Mouse (Mus musculus): Measurements from ENCODE around the gene Cyba. TPM values are rescaled to one million over a fixed set of nuclear protein-coding genes. Genes with fewer than 3 reads are reported as not detected.

Cyba gene
- polyA plus RNA-seq, 1 experiment from 2014 or later, result 57.7 TPM

GRCm38 (mm10) chr8:122459218-122459900 lies 26.6 kb upstream of the Cyba start:
- Histone ChIP-seq H3K27ac (ENCODE audit: low read depth, low read length) (no peak overlapping the region), H3K4me2 (ENCODE audit: low read depth) (no peak overlapping the region), H3K4me3 (ENCODE audit: low read depth, low read length) (no peak overlapping the region), H3K4me1 (ENCODE audit: control insufficient read depth, insufficient read depth, low read length) (peaks cover 12% of the 10 kb centered on the region; the same call in 1 of the 2 replicates), H3K9me3 (ENCODE audit: control insufficient read depth, low read length) (no peaks in the 10 kb centered on the region), H3K27me3 (ENCODE audit: control insufficient read depth, insufficient read depth, low read length) (peaks cover 32% of the 10 kb centered on the region), H3K36me3 (ENCODE audit: control insufficient read depth, insufficient read depth, low read length) (no peaks in the 10 kb centered on the region), H3K9ac (ENCODE audit: low read length) (no peak overlapping the region)
- 59% methylated on average over 5 of the region's 6 CpGs for WGBS
- no peak for ATAC-seq (ENCODE audit: insufficient read depth, low FRiP score, low TSS enrichment)
- no peak for DNase-seq (ENCODE audit: low spot score)

GRCm38 (mm10) chr8:122457171-122457570 lies 24.4 kb upstream of the Cyba start:
- no peak overlapping the region for H3K4me2 ChIP-seq (ENCODE audit: low read depth)
- H3K36me3 ChIP-seq (ENCODE audit: control insufficient read depth, insufficient read depth, low read length), result no peaks in the 10 kb centered on the region
- ATAC-seq (ENCODE audit: insufficient read depth, low FRiP score, low TSS enrichment) (no peak), DNase-seq (ENCODE audit: low spot score) (no peak)
- H3K27ac ChIP-seq (ENCODE audit: low read depth, low read length), result no peak overlapping the region
- H3K27me3 ChIP-seq (ENCODE audit: control insufficient read depth, insufficient read depth, low read length), result peaks cover 32% of the 10 kb centered on the region
- H3K9ac ChIP-seq (ENCODE audit: low read length), result no peak overlapping the region
- peaks cover 12% of the 10 kb centered on the region; the same call in 1 of the 2 replicates for H3K4me1 ChIP-seq (ENCODE audit: control insufficient read depth, insufficient read depth, low read length)
- WGBS, result 84% methylated on average over 11 of the region's 11 CpGs
- H3K4me3 ChIP-seq (ENCODE audit: low read depth, low read length), result no peak overlapping the region
- no peaks in the 10 kb centered on the region for H3K9me3 ChIP-seq (ENCODE audit: control insufficient read depth, low read length)

- 91% methylated on average over 6 of the region's 6 CpGs for WGBS
- no peak overlapping the region for H3K4me2 ChIP-seq (ENCODE audit: low read depth)
These were observed 21.7 kb upstream of the Cyba start for GRCm38 (mm10) chr8:122454409-122454808.

GRCm38 (mm10) chr8:122452154-122452553 lies 19.4 kb upstream of the Cyba start:
- no peaks in the 10 kb centered on the region for H3K36me3 ChIP-seq (ENCODE audit: control insufficient read depth, insufficient read depth, low read length)

More at GRCm38 (mm10) chr8:122454409-122454808, 21.7 kb upstream of the Cyba start:
- Histone ChIP-seq H3K4me1 (ENCODE audit: control insufficient read depth, insufficient read depth, low read length) (no peaks in the 10 kb centered on the region), H3K27me3 (ENCODE audit: control insufficient read depth, insufficient read depth, low read length) (peaks cover 9% of the 10 kb centered on the region), H3K9me3 (ENCODE audit: control insufficient read depth, low read length) (no peaks in the 10 kb centered on the region), H3K9ac (ENCODE audit: low read length) (no peak overlapping the region), H3K4me3 (ENCODE audit: low read depth, low read length) (no peak overlapping the region), H3K36me3 (ENCODE audit: control insufficient read depth, insufficient read depth, low read length) (no peaks in the 10 kb centered on the region), H3K27ac (ENCODE audit: low read depth, low read length) (no peak overlapping the region)
- ATAC-seq (ENCODE audit: insufficient read depth, low FRiP score, low TSS enrichment) (no peak), DNase-seq (ENCODE audit: low spot score) (no peak)

GRCm38 (mm10) chr8:122451161-122451703 lies 18.5 kb upstream of the Cyba start:
- H3K4me2 ChIP-seq (ENCODE audit: low read depth), result no peak overlapping the region
- H3K27ac ChIP-seq (ENCODE audit: low read depth, low read length), result no peak overlapping the region
- no peaks in the 10 kb centered on the region for H3K9me3 ChIP-seq (ENCODE audit: control insufficient read depth, low read length)
- DNase-seq (ENCODE audit: low spot score) (no peak), ATAC-seq (ENCODE audit: insufficient read depth, low FRiP score, low TSS enrichment) (no peak)
- WGBS, result 82% methylated on average over 7 of the region's 7 CpGs
- no peaks in the 10 kb centered on the region for H3K4me1 ChIP-seq (ENCODE audit: control insufficient read depth, insufficient read depth, low read length)
- no peak overlapping the region for H3K9ac ChIP-seq (ENCODE audit: low read length)
- H3K27me3 ChIP-seq (ENCODE audit: control insufficient read depth, insufficient read depth, low read length), result no peaks in the 10 kb centered on the region
- H3K36me3 ChIP-seq (ENCODE audit: control insufficient read depth, insufficient read depth, low read length), result no peaks in the 10 kb centered on the region
- no peak overlapping the region for H3K4me3 ChIP-seq (ENCODE audit: low read depth, low read length)

More at GRCm38 (mm10) chr8:122452154-122452553, 19.4 kb upstream of the Cyba start:
- no peak overlapping the region for H3K4me3 ChIP-seq (ENCODE audit: low read depth, low read length)
- no peak overlapping the region; the same call in 1 of the 2 replicates for H3K9ac ChIP-seq (ENCODE audit: low read length)
- H3K4me1 ChIP-seq (ENCODE audit: control insufficient read depth, insufficient read depth, low read length), result no peaks in the 10 kb centered on the region
- no peaks in the 10 kb centered on the region for H3K27me3 ChIP-seq (ENCODE audit: control insufficient read depth, insufficient read depth, low read length)
- DNase-seq (ENCODE audit: low spot score) (no peak), ATAC-seq (ENCODE audit: insufficient read depth, low FRiP score, low TSS enrichment) (no peak)
- no peaks in the 10 kb centered on the region for H3K9me3 ChIP-seq (ENCODE audit: control insufficient read depth, low read length)
- H3K27ac ChIP-seq (ENCODE audit: low read depth, low read length), result no peak overlapping the region
- no peak overlapping the region for H3K4me2 ChIP-seq (ENCODE audit: low read depth)
- WGBS, result 85% methylated on average over 10 of the region's 10 CpGs

- no peak overlapping the region for H3K4me3 ChIP-seq (ENCODE audit: low read depth, low read length)
- H3K4me2 ChIP-seq (ENCODE audit: low read depth), result no peak overlapping the region
- H3K9ac ChIP-seq (ENCODE audit: low read length), result no peak overlapping the region; the same call in 1 of the 2 replicates
- DNase-seq (ENCODE audit: low spot score), result no peak
- H3K27me3 ChIP-seq (ENCODE audit: control insufficient read depth, insufficient read depth, low read length), result no peaks in the 10 kb centered on the region
- peaks cover 7% of the 10 kb centered on the region; the same call in 1 of the 2 replicates for H3K4me1 ChIP-seq (ENCODE audit: control insufficient read depth, insufficient read depth, low read length)
- H3K36me3 ChIP-seq (ENCODE audit: control insufficient read depth, insufficient read depth, low read length), result no peaks in the 10 kb centered on the region
- ATAC-seq (ENCODE audit: insufficient read depth, low FRiP score, low TSS enrichment), result no peak
- WGBS, result 69% methylated on average over 3 of the region's 3 CpGs
- no peak overlapping the region for H3K27ac ChIP-seq (ENCODE audit: low read depth, low read length)
- no peaks in the 10 kb centered on the region for H3K9me3 ChIP-seq (ENCODE audit: control insufficient read depth, low read length)
These were observed 12.5 kb upstream of the Cyba start for GRCm38 (mm10) chr8:122445203-122445602.

GRCm38 (mm10) chr8:122444058-122444748 lies 11.5 kb upstream of the Cyba start:
- Histone ChIP-seq H3K27ac (ENCODE audit: low read depth, low read length) (peak overlapping the region; percentile 96), H3K4me2 (ENCODE audit: low read depth) (peak overlapping the region; percentile 57), H3K4me1 (ENCODE audit: control insufficient read depth, insufficient read depth, low read length) (peaks cover 7% of the 10 kb centered on the region; the same call in 1 of the 2 replicates), H3K36me3 (ENCODE audit: control insufficient read depth, insufficient read depth, low read length) (peaks cover 3% of the 10 kb centered on the region; the same call in 1 of the 2 replicates), H3K9me3 (ENCODE audit: control insufficient read depth, low read length) (no peaks in the 10 kb centered on the region), H3K27me3 (ENCODE audit: control insufficient read depth, insufficient read depth, low read length) (no peaks in the 10 kb centered on the region), H3K4me3 (ENCODE audit: low read depth, low read length) (peak overlapping the region; percentile 74), H3K9ac (ENCODE audit: low read length) (peak overlapping the region; percentile 94)
- 40% methylated on average over 19 of the region's 19 CpGs for WGBS
- DNase-seq (ENCODE audit: low spot score) (peak; percentile 66), ATAC-seq (ENCODE audit: insufficient read depth, low FRiP score, low TSS enrichment) (no peak)

GRCm38 (mm10) chr8:122443262-122444006 lies 10.7 kb upstream of the Cyba start, which contains the start of gene Mvd:
Gene Mvd (minus strand): TSS chr8:122443422.
- peak; percentile 99 for DNase-seq (ENCODE audit: low spot score)
- peak within 1 kb of the TSS; percentile 74 for H3K4me3 ChIP-seq (ENCODE audit: low read depth, low read length)
- H3K9me3 ChIP-seq (ENCODE audit: control insufficient read depth, low read length), result no peaks in the 10 kb centered on the region
- peaks cover 3% of the 10 kb centered on the region; the same call in 1 of the 2 replicates for H3K36me3 ChIP-seq (ENCODE audit: control insufficient read depth, insufficient read depth, low read length)
- H3K4me2 ChIP-seq (ENCODE audit: low read depth), result peak within 1 kb of the TSS; percentile 69
- peaks cover 7% of the 10 kb centered on the region; the same call in 1 of the 2 replicates for H3K4me1 ChIP-seq (ENCODE audit: control insufficient read depth, insufficient read depth, low read length)
- ATAC-seq (ENCODE audit: insufficient read depth, low FRiP score, low TSS enrichment), result peak; percentile 98
- under 1% methylated on average over 47 of the region's 47 CpGs for WGBS
- H3K9ac ChIP-seq (ENCODE audit: low read length), result peak within 1 kb of the TSS; percentile 94
- H3K27ac ChIP-seq (ENCODE audit: low read depth, low read length), result peak within 1 kb of the TSS; percentile 96
- H3K27me3 ChIP-seq (ENCODE audit: control insufficient read depth, insufficient read depth, low read length), result no peaks in the 10 kb centered on the region
